Mouse (Mus musculus): ENCODE results near the gene Sorcs3.

Gene Sorcs3

DNA sequence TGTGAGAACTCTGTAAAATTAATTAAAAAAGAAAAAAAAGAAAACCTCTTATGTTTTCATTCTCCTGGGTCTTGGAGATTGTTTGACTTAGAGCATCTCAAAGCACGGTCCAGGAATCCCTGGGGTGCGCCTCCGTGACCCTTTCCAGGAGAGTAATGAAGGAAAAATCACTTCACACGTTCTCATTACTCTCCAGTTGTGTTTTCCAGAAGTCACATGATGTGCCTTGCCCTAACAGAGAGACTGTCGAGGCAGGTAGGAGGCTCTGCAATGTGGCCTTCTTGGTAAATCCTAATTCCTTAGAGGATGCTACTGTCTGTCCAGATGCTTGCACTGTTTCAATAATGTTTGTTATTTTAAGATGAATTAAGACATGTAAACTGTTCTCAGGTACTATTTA lies 266.1 kb downstream of the Sorcs3 start:
- H3K9me3 ChIP-seq (ENCODE audit: low read length), result no peaks in the 10 kb centered on the region
- TF ChIP-seq CTCF (conservative IDR thresholded peaks at IDR 0.05; ENCODE audit: low read length), result no peak
- no peak for TF ChIP-seq NANOG (IDR thresholded peaks at IDR 0.05; ENCODE audit: borderline replicate concordance, low read length)
- TF ChIP-seq POU5F1 (IDR thresholded peaks at IDR 0.05; ENCODE audit: borderline replicate concordance, low read length), result no peak
- no peak overlapping the region for H3K4me3 ChIP-seq (replicated peaks; ENCODE audit: low read length)
- H3K4me1 ChIP-seq (replicated peaks; ENCODE audit: low read depth, low read length), result no peaks in the 10 kb centered on the region
- H3K27me3 ChIP-seq (ENCODE audit: insufficient read depth, low read length), result no peaks in the 10 kb centered on the region
- no peaks in the 10 kb centered on the region for H3K36me3 ChIP-seq (ENCODE audit: insufficient read depth, low read length)

- H3K36me3 ChIP-seq (ENCODE audit: insufficient read depth, low read length), result no peaks in the 10 kb centered on the region
- no peaks in the 10 kb centered on the region for H3K27me3 ChIP-seq (ENCODE audit: insufficient read depth, low read length)
- H3K4me3 ChIP-seq (replicated peaks; ENCODE audit: low read length), result no peak overlapping the region
- no peak for TF ChIP-seq CTCF (conservative IDR thresholded peaks at IDR 0.05; ENCODE audit: low read length)
- TF ChIP-seq POU5F1 (IDR thresholded peaks at IDR 0.05; ENCODE audit: borderline replicate concordance, low read length), result no peak
- TF ChIP-seq NANOG (IDR thresholded peaks at IDR 0.05; ENCODE audit: borderline replicate concordance, low read length), result no peak
- H3K4me1 ChIP-seq (replicated peaks; ENCODE audit: low read depth, low read length), result no peaks in the 10 kb centered on the region
- H3K9me3 ChIP-seq (ENCODE audit: low read length), result no peaks in the 10 kb centered on the region
Observed at GRCm38 (mm10) chr19:48475784-48476410, 270.1 kb downstream of the Sorcs3 start.

- Histone ChIP-seq H3K36me3 (ENCODE audit: insufficient read depth, low read length) (no peaks in the 10 kb centered on the region), H3K4me3 (replicated peaks; ENCODE audit: low read length) (no peak overlapping the region), H3K9me3 (ENCODE audit: low read length) (no peaks in the 10 kb centered on the region), H3K4me1 (replicated peaks; ENCODE audit: low read depth, low read length) (no peaks in the 10 kb centered on the region), H3K27me3 (ENCODE audit: insufficient read depth, low read length) (no peaks in the 10 kb centered on the region)
- no peak for TF ChIP-seq NANOG (IDR thresholded peaks at IDR 0.05; ENCODE audit: borderline replicate concordance, low read length)
- no peak for TF ChIP-seq CTCF (conservative IDR thresholded peaks at IDR 0.05; ENCODE audit: low read length)
- no peak for TF ChIP-seq POU5F1 (IDR thresholded peaks at IDR 0.05; ENCODE audit: borderline replicate concordance, low read length)
Observed at GRCm38 (mm10) chr19:48478864-48479263, 273.0 kb downstream of the Sorcs3 start.

DNA sequence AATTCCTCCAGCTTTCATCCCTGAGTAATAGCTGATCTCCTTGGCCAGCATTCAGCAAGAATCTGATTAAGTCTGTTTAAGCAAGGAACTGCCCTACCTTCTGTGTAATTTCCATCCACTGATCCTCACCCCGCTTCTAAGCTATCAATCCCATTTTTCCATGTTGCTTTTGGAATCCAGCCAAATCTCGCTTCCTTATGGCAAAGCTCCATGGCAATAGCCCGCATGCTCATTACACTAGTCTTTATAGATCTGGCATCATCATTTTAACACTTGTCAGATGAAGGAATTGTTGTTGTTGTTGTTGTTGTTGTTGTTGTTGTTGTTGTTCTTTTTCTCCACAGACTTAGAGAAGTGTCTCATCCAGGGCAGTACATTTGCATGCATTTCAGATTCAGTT lies 277.1 kb downstream of the Sorcs3 start:
- Histone ChIP-seq H3K27me3 (ENCODE audit: insufficient read depth, low read length) (no peaks in the 10 kb centered on the region), H3K4me3 (replicated peaks; ENCODE audit: low read length) (no peak overlapping the region), H3K9me3 (ENCODE audit: low read length) (no peaks in the 10 kb centered on the region), H3K36me3 (ENCODE audit: insufficient read depth, low read length) (no peaks in the 10 kb centered on the region), H3K4me1 (replicated peaks; ENCODE audit: low read depth, low read length) (no peaks in the 10 kb centered on the region)
- TF ChIP-seq POU5F1 (IDR thresholded peaks at IDR 0.05; ENCODE audit: borderline replicate concordance, low read length) (no peak), NANOG (IDR thresholded peaks at IDR 0.05; ENCODE audit: borderline replicate concordance, low read length) (no peak), CTCF (conservative IDR thresholded peaks at IDR 0.05; ENCODE audit: low read length) (no peak)

- no peaks in the 10 kb centered on the region for H3K36me3 ChIP-seq (ENCODE audit: insufficient read depth, low read length)
- no peak overlapping the region for H3K4me3 ChIP-seq (replicated peaks; ENCODE audit: low read length)
- no peaks in the 10 kb centered on the region for H3K27me3 ChIP-seq (ENCODE audit: insufficient read depth, low read length)
- H3K4me1 ChIP-seq (replicated peaks; ENCODE audit: low read depth, low read length), result no peaks in the 10 kb centered on the region
- no peak for TF ChIP-seq NANOG (IDR thresholded peaks at IDR 0.05; ENCODE audit: borderline replicate concordance, low read length)
- no peak for TF ChIP-seq CTCF (conservative IDR thresholded peaks at IDR 0.05; ENCODE audit: low read length)
- TF ChIP-seq POU5F1 (IDR thresholded peaks at IDR 0.05; ENCODE audit: borderline replicate concordance, low read length), result no peak
- no peaks in the 10 kb centered on the region; the same call in 1 of the 2 replicates for H3K9me3 ChIP-seq (ENCODE audit: low read length)
Observed at GRCm38 (mm10) chr19:48491111-48491510, 285.3 kb downstream of the Sorcs3 start.

DNA sequence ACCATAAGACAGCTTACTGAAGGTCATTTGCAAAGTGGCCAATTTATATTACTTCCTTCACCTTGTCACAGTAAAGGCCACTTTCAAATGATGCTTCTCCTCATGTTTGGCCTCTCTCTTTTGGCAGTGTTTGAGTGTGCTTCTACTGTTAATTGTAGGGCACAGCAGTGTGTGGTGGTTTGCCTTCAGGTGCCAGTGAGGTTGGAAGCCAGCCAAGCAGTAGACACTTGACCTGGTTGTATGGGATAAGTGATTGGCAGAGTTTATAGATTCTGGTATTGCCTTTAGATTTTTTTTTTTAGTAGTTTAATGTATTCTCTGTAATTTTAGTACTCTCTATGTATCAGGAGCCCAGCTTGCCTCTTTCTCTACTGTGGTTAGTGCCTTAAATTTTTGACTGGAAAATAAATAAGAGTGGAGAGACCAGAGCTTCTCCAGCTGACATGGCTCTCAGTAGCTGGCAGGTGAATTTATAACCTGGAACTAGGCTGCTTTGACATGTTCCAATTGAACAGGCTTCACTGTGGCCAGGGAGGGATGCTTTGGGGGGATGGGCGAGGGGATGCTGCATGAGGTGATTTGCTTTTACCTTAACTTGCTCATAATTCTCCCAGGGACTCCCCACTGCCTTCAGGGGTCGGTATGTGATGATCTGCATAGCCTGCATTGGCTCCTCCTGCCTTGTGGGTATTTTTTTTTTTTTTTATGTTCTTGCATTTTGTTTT lies 298.2 kb downstream of the Sorcs3 start:
- Histone ChIP-seq H3K4me3 (replicated peaks; ENCODE audit: low read length) (no peak overlapping the region), H3K4me1 (replicated peaks; ENCODE audit: low read depth, low read length) (no peaks in the 10 kb centered on the region), H3K27me3 (ENCODE audit: insufficient read depth, low read length) (no peaks in the 10 kb centered on the region), H3K36me3 (ENCODE audit: insufficient read depth, low read length) (no peaks in the 10 kb centered on the region), H3K9me3 (ENCODE audit: low read length) (no peaks in the 10 kb centered on the region)
- TF ChIP-seq NANOG (IDR thresholded peaks at IDR 0.05; ENCODE audit: borderline replicate concordance, low read length), result no peak

GRCm38 (mm10) chr19:48523803-48524202 lies 318.0 kb downstream of the Sorcs3 start:
- TF ChIP-seq CTCF (conservative IDR thresholded peaks at IDR 0.05; ENCODE audit: low read length) (no peak), NANOG (IDR thresholded peaks at IDR 0.05; ENCODE audit: borderline replicate concordance, low read length) (no peak), POU5F1 (IDR thresholded peaks at IDR 0.05; ENCODE audit: borderline replicate concordance, low read length) (no peak)
- no peaks in the 10 kb centered on the region for H3K36me3 ChIP-seq (ENCODE audit: insufficient read depth, low read length)
- H3K27me3 ChIP-seq (ENCODE audit: insufficient read depth, low read length), result no peaks in the 10 kb centered on the region
- H3K9me3 ChIP-seq (ENCODE audit: low read length), result no peaks in the 10 kb centered on the region
- no peaks in the 10 kb centered on the region for H3K4me1 ChIP-seq (replicated peaks; ENCODE audit: low read depth, low read length)
- no peak overlapping the region for H3K4me3 ChIP-seq (replicated peaks; ENCODE audit: low read length)

- Histone ChIP-seq H3K36me3 (ENCODE audit: insufficient read depth, low read length) (no peaks in the 10 kb centered on the region), H3K4me1 (replicated peaks; ENCODE audit: low read depth, low read length) (no peaks in the 10 kb centered on the region), H3K27me3 (ENCODE audit: insufficient read depth, low read length) (no peaks in the 10 kb centered on the region), H3K9me3 (ENCODE audit: low read length) (no peaks in the 10 kb centered on the region), H3K4me3 (replicated peaks; ENCODE audit: low read length) (no peak overlapping the region)
- no peak for TF ChIP-seq POU5F1 (IDR thresholded peaks at IDR 0.05; ENCODE audit: borderline replicate concordance, low read length)
Observed at GRCm38 (mm10) chr19:48524527-48525214, 318.8 kb downstream of the Sorcs3 start.
